Mouse (Mus musculus): ENCODE data around the gene Lyl1. TPM values are rescaled to one million over a fixed set of nuclear protein-coding genes. Genes with fewer than 3 reads are reported as not detected.

Lyl1 gene
- total and polyA plus RNA-seq, 3 experiments, result 81.2 to 550 (median 138) TPM

DNA sequence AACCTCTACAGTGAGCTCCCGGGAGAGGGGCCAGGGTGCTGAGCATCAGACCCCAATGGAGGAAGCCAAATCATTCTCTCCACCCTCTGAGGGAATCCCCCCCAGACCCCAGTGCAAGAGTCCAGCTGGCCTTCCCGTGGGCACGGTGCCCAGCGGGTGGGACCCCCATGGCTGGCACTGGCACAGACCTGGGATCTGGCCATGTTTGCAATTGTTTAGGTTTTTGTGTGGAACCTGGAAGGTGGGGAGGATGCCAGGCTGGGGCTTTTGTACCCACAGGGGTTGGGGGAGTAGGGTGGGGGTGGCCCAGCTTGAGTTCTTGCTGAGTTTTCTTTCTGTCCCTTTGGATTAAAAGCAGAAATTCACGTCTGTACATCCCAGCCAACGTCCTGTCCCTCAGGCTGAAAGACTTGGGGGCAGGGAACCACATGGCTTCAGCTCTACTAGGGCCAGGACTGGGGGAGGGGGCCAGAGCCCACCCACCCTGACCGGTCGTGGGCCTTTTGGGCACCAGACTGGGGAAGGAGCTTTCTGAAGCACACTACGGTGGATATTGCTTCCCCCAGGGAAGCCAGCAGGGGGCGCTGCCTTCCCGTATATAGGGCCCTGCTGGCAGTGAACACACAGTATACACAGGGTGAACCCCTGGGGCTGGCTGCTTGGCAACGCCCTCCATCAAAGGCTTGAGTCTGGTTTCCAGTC lies 7.7 kb downstream of the Lyl1 start:
- TF ChIP-seq CTCF (IDR thresholded peaks at IDR 0.05; ENCODE audit: low read depth, low read length) (peak; percentile 91), POLR2AphosphoS5 (IDR thresholded peaks at IDR 0.05; ENCODE audit: insufficient replicate concordance, low read depth, low read length) (no peak)
- DNase-seq (ENCODE audit: low spot score), result peak; percentile 77
- no peaks in the 10 kb centered on the region for H3K9me3 ChIP-seq (replicated peaks)
- no peaks in the 10 kb centered on the region for H3K27me3 ChIP-seq (ENCODE audit: insufficient read depth, low read length)
- H3K36me3 ChIP-seq (replicated peaks), result peaks cover 47% of the 10 kb centered on the region
- H3K4me3 ChIP-seq (ENCODE audit: low read depth, low read length), result peak overlapping the region; percentile 76; the same call in 1 of the 2 replicates
- 0 out of 2 replicates have a peak, but pooled peaks have one; percentile 11 for ATAC-seq (ENCODE audit: extremely low read depth, insufficient number of reproducible peaks, low FRiP score, poor library complexity, severe bottlenecking)
- peaks cover 76% of the 10 kb centered on the region for H3K4me1 ChIP-seq (ENCODE audit: insufficient read depth, low read depth, low read length)

DNA sequence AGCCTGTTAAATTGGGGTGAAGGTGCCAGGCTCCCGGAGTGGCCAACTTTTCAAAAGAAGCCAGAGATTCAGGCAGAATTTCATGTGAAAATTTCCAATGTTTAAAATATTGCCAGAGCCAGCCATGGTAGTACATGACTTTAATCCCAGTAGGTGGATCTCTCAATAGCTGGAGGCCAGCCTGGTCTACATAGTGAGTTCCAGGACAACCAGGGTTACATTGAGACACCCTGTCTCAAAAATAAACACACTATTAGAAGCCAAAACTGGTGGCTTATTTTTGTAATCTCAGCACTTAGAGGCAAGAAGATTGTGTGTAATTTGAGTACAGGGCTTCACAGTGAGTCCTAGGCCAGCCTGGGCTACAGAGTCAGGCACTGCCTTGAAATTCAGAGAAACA lies 8.7 kb downstream of the Lyl1 start:
- no peaks in the 10 kb centered on the region for H3K9me3 ChIP-seq (replicated peaks)
- no peaks in the 10 kb centered on the region for H3K27me3 ChIP-seq (ENCODE audit: insufficient read depth, low read length)
- peaks cover 47% of the 10 kb centered on the region for H3K36me3 ChIP-seq (replicated peaks)
- ATAC-seq (ENCODE audit: extremely low read depth, insufficient number of reproducible peaks, low FRiP score, poor library complexity, severe bottlenecking) (no peak), DNase-seq (ENCODE audit: low spot score) (no peak)
- H3K4me3 ChIP-seq (ENCODE audit: low read depth, low read length), result no peak overlapping the region
- TF ChIP-seq GATA1 (IDR thresholded peaks at IDR 0.05; ENCODE audit: borderline replicate concordance, low read length) (no peak), CTCF (IDR thresholded peaks at IDR 0.05; ENCODE audit: low read depth, low read length) (no peak), TAL1 (conservative IDR thresholded peaks at IDR 0.05; ENCODE audit: low read depth, low read length) (no peak), GATA2 (IDR thresholded peaks at IDR 0.05; ENCODE audit: borderline replicate concordance, low read depth, low read length) (no peak), POLR2AphosphoS5 (IDR thresholded peaks at IDR 0.05; ENCODE audit: insufficient replicate concordance, low read depth, low read length) (no peak)
- H3K4me1 ChIP-seq (ENCODE audit: insufficient read depth, low read depth, low read length), result peaks cover 79% of the 10 kb centered on the region

DNA sequence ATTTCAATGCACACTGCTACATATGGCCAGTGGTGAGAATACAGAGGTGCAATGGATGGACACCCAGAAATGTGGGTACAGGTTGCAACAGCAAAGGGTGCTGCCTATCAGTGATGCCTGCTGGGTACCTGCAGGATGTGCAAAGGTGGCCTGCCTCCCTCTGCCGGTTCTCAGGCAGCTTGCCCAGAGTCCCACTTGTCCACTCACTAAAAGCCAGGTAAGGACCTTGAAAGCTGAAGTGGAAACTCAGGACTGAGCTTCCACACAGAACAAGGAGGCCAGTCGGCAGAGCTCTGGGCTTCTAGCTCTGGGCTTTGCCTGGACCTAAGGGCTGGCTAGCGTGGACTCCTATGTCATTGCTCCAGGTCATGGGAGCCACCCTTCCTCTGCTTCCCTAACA lies 10.1 kb downstream of the Lyl1 start:
- DNase-seq (ENCODE audit: low spot score), result no peak
- TF ChIP-seq CTCF (IDR thresholded peaks at IDR 0.05; ENCODE audit: low read depth, low read length) (no peak), TAL1 (conservative IDR thresholded peaks at IDR 0.05; ENCODE audit: low read depth, low read length) (no peak), POLR2AphosphoS5 (IDR thresholded peaks at IDR 0.05; ENCODE audit: insufficient replicate concordance, low read depth, low read length) (no peak), GATA1 (IDR thresholded peaks at IDR 0.05; ENCODE audit: borderline replicate concordance, low read length) (no peak), GATA2 (IDR thresholded peaks at IDR 0.05; ENCODE audit: borderline replicate concordance, low read depth, low read length) (no peak)
- Histone ChIP-seq H3K36me3 (replicated peaks) (peaks cover 48% of the 10 kb centered on the region), H3K4me1 (ENCODE audit: insufficient read depth, low read depth, low read length) (peaks cover 80% of the 10 kb centered on the region), H3K9me3 (replicated peaks) (no peaks in the 10 kb centered on the region), H3K4me3 (ENCODE audit: low read depth, low read length) (no peak overlapping the region), H3K27me3 (ENCODE audit: insufficient read depth, low read length) (no peaks in the 10 kb centered on the region)
- no peak for ATAC-seq (ENCODE audit: extremely low read depth, insufficient number of reproducible peaks, low FRiP score, poor library complexity, severe bottlenecking)

DNA sequence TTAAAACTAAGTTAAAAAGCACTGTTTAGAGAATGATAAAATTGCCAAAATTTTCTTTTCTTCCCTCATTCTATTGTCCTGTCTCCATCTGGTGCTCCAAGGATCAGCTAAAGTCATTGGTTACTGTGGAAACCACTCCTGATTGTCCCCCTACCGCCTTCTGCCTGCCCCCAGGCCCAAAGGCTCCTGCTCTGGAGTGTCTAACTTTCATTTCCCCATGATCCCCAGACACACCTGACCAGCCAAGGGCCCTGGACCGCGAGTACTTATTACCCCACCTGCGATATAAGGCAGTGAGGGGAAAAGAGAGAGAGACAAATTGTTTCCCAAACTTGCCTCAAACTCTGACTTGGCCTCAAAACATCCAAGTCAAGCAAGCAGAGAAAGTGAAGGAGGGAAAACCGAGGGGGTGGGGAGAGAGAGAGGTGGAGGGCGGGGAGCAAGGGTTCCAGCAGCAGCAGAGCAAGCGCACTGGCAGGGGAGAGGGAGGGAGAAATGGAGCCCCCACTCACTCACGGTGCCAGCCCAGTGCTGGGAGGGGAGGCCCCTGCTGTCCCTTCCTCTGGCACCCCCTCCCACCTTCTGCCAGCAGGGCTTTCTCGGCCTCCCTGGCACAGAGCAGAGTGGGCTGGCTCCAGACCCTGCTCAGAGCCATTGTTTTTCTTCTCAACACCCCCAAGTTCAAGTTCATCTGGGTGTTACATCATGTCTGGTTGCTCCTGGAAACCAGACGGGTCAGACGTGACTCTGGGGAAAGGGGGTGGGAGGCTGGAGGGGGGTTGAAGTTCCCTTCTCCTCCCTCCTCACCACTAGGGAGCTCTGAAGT lies 10.9 kb downstream of the Lyl1 start:
- Histone ChIP-seq H3K27me3 (ENCODE audit: insufficient read depth, low read length) (no peaks in the 10 kb centered on the region), H3K4me1 (ENCODE audit: insufficient read depth, low read depth, low read length) (peaks cover 73% of the 10 kb centered on the region), H3K4me3 (ENCODE audit: low read depth, low read length) (peak overlapping the region; percentile 68; the same call in 1 of the 2 replicates), H3K9me3 (replicated peaks) (no peaks in the 10 kb centered on the region), H3K36me3 (replicated peaks) (peaks cover 55% of the 10 kb centered on the region)
- ATAC-seq (ENCODE audit: extremely low read depth, insufficient number of reproducible peaks, low FRiP score, poor library complexity, severe bottlenecking) (no peak), DNase-seq (ENCODE audit: low spot score) (no peak)
- TF ChIP-seq POLR2AphosphoS5 (IDR thresholded peaks at IDR 0.05; ENCODE audit: insufficient replicate concordance, low read depth, low read length), result no peak
- no peak for TF ChIP-seq TAL1 (conservative IDR thresholded peaks at IDR 0.05; ENCODE audit: low read depth, low read length)
- TF ChIP-seq GATA2 (IDR thresholded peaks at IDR 0.05; ENCODE audit: borderline replicate concordance, low read depth, low read length), result no peak
- no peak for TF ChIP-seq CTCF (IDR thresholded peaks at IDR 0.05; ENCODE audit: low read depth, low read length)
- no peak for TF ChIP-seq GATA1 (IDR thresholded peaks at IDR 0.05; ENCODE audit: borderline replicate concordance, low read length)

DNA sequence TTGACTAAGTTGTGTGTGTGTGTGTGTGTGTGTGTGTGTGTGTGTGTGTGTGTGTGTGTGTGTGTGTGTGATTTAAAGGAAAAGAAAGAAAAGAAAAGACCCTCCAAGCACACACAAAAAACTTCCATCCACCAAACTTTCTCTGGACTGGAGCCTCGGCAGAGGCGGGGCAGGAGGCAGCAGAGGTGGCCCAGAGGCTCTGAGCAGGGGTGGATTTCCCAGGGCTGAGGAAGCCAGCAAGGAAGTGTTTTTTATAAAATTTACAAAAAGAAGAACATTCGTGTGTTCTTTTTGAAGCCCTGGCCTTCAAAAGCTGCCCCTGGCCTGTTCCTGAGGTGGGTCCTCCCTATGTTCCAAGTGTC lies 11.5 kb downstream of the Lyl1 start:
- no peak for ATAC-seq (ENCODE audit: extremely low read depth, insufficient number of reproducible peaks, low FRiP score, poor library complexity, severe bottlenecking)
- H3K36me3 ChIP-seq (replicated peaks), result peaks cover 60% of the 10 kb centered on the region
- H3K9me3 ChIP-seq (replicated peaks), result no peaks in the 10 kb centered on the region

DNA sequence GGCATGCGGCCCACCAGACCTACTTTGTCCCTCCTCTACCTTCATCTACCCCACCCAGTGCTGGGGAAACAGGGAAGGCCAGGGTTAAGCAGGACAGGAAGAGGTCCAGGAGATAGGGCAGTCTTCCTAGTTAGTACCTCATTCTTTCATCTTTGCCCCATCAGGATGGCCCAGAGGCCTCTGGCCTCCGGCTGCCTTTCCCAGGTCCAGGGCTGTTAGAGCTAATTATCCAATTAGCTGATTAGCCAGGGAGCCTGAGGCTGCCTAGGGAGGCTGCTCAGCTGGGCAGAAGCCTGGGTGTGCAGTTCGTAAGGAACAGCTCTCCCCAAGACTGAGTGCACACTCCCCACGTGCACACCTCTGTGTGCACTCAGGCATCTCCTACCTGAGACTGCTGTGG lies 12.1 kb downstream of the Lyl1 start:
- no peaks in the 10 kb centered on the region for H3K27me3 ChIP-seq (ENCODE audit: insufficient read depth, low read length)
- peak overlapping the region; percentile 24; the same call in 1 of the 2 replicates for H3K4me3 ChIP-seq (ENCODE audit: low read depth, low read length)
- H3K36me3 ChIP-seq (replicated peaks), result peaks cover 66% of the 10 kb centered on the region
- TF ChIP-seq POLR2AphosphoS5 (IDR thresholded peaks at IDR 0.05; ENCODE audit: insufficient replicate concordance, low read depth, low read length) (no peak), TAL1 (conservative IDR thresholded peaks at IDR 0.05; ENCODE audit: low read depth, low read length) (no peak), GATA2 (IDR thresholded peaks at IDR 0.05; ENCODE audit: borderline replicate concordance, low read depth, low read length) (no peak), GATA1 (IDR thresholded peaks at IDR 0.05; ENCODE audit: borderline replicate concordance, low read length) (no peak), CTCF (IDR thresholded peaks at IDR 0.05; ENCODE audit: low read depth, low read length) (no peak)
- peaks cover 62% of the 10 kb centered on the region for H3K4me1 ChIP-seq (ENCODE audit: insufficient read depth, low read depth, low read length)
- no peaks in the 10 kb centered on the region for H3K9me3 ChIP-seq (replicated peaks)
- no peak for ATAC-seq (ENCODE audit: extremely low read depth, insufficient number of reproducible peaks, low FRiP score, poor library complexity, severe bottlenecking)
- no peak for DNase-seq (ENCODE audit: low spot score)

More for the DNA sequence above, 11.5 kb downstream of the Lyl1 start:
- no peak for TF ChIP-seq GATA1 (IDR thresholded peaks at IDR 0.05; ENCODE audit: borderline replicate concordance, low read length)
- TF ChIP-seq GATA2 (IDR thresholded peaks at IDR 0.05; ENCODE audit: borderline replicate concordance, low read depth, low read length), result no peak
- no peak for TF ChIP-seq CTCF (IDR thresholded peaks at IDR 0.05; ENCODE audit: low read depth, low read length)
- no peak for TF ChIP-seq POLR2AphosphoS5 (IDR thresholded peaks at IDR 0.05; ENCODE audit: insufficient replicate concordance, low read depth, low read length)
- TF ChIP-seq TAL1 (conservative IDR thresholded peaks at IDR 0.05; ENCODE audit: low read depth, low read length), result no peak
- Histone ChIP-seq H3K4me1 (ENCODE audit: insufficient read depth, low read depth, low read length) (peaks cover 67% of the 10 kb centered on the region), H3K4me3 (ENCODE audit: low read depth, low read length) (peak overlapping the region; percentile 68; the same call in 1 of the 2 replicates), H3K27me3 (ENCODE audit: insufficient read depth, low read length) (no peaks in the 10 kb centered on the region)
- DNase-seq (ENCODE audit: low spot score), result no peak
